Mouse (Mus musculus) gastrocnemius, postnatal 4 days (tissue): ENCODE data around the gene Apba1. TPM values are rescaled to one million over a fixed set of nuclear protein-coding genes. Genes with fewer than 3 reads are reported as not detected.

Source experiments
- DNase-seq, 2 experiments: peaks; one replicate each; pipeline ENCODE4 v3.0.0; 2021 to 2022; ENCODE audit warnings: low spot score in 2 of 2, mixed read lengths in 2 of 2
- total RNA-seq, 2 experiments: library from RNA; stranded (reverse); gene quantifications; 2 replicates each; pipeline ENCODE4 v1.2.3; 2021

Apba1 gene
- total RNA-seq, 2 experiments from 2014 or later: 6.9 to 7.0 TPM

DNA sequence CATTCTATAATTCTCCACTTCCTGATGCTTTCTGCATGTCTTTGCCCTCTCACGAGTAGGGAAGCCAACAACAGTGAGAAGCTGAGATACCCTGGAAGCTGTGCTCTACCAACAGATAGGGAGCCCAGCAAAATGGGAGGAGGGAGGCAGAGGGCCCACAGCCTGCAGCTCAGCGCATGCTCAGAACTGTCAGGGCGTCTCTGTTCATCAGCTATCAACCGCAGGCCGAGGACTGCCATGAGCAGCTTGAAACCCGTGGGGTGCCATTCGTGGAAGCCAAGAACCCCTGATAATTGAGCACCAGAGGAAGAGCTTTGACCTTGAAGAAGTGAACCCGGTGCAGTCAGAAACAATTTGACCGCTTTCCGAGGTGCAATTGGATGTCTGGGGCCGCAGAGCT lies 108.4 kb downstream of the Apba1 start:
- no peak for DNase-seq

- DNase-seq: no peak
Measured at GRCm38 (mm10) chr19:23867589-23867988, 108.9 kb downstream of the Apba1 start.

DNA sequence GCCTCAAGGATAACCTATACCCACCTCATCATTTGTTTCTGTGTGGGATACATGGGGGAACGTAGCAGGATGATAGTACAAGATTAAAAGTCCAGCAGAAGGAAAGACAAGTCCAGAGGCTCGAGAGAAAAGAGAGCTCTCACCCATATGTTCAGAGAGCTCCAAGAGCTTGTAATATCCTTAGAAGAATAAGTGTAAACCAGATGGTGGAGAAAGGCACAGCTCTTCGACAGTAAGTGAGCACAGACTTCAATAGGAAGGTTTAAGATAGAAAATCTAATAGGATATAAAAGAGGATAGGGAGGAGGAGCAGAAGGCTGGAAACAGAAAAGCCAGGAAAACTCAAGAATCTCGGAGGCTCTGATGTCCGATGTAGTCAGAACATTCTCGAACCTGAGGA lies 115.8 kb downstream of the Apba1 start:
- no peak for DNase-seq

DNA sequence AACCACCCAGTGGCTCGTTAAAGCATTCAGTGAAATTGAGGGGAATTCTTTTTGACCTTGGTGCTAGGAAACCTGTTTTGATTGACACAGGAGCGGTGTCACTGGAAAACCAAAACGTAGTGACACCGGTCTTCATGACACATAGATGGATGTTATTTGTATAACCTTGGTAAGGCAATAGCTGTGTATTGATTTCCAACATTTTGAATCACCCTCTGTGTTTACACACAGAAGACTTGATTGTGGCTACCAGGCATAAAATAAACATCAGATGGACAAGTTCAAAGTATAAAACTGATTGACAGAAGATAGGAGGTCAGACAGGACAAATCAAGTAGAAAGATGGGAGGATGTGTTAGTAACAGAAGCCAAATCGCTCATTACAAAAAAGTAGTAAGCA lies 117.1 kb downstream of the Apba1 start:
- DNase-seq: no peak

DNA sequence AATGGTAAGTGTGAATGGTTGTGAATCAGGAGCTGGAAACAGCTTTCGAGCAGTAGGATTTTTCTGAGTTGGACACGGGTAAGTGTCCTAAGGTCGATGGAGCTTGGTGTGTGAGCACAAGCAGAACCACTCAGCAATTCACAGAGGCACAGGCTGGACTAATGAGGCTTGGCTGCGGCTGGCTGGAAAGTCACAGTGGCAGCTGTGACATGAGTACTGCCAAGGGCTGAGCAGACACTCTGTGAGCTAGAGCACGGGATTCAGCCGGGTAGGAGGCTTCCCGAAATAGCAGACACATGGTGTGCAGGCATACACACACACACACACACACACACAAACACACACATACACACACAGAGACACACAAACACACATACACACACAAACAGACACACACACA lies 121.2 kb downstream of the Apba1 start:
- peak in 1 of 2 experiments; percentile 55 for DNase-seq

DNA sequence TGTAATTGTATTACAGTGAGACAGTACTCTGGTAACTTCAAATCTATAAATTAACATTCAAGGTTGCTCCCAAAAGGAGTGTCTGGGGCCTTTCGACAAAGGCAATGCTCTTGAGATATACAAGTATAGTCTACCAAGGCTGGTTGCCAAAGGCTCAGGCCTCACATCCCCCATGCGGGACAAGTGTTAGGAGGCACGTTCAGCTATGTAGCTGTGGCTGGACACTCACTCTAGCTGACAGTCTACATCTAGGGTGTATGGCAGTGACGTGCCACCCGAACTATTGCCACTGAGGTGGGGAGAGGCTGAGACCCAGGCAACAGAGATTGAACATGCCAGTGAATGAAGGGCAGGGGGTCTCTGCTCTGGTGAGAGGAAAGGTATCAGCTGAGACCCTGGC lies 127.5 kb downstream of the Apba1 start:
- no peak for DNase-seq

DNA sequence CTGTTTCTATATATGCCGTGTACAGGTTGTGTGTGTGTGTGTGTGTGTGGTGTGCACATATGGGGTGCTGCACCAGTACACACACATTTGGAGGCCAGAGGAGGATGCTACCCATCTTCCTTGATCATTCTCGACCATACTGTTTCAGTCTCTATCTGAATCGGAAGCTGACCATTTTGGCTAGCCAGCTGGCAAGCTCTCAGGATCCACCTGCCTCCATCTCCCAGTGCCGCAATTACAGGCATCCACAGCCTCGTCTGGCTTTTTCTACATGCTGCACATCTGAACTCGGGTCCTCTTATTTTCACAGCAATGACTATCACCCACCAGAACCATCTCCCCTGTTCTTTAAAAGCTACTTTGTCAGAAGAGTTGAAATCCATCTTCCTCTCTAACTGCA lies 132.7 kb downstream of the Apba1 start:
- DNase-seq: no peak

- DNase-seq: peak in 1 of 2 experiments; percentile 27
Measured at GRCm38 (mm10) chr19:23892633-23893032, 133.9 kb downstream of the Apba1 start.

DNA sequence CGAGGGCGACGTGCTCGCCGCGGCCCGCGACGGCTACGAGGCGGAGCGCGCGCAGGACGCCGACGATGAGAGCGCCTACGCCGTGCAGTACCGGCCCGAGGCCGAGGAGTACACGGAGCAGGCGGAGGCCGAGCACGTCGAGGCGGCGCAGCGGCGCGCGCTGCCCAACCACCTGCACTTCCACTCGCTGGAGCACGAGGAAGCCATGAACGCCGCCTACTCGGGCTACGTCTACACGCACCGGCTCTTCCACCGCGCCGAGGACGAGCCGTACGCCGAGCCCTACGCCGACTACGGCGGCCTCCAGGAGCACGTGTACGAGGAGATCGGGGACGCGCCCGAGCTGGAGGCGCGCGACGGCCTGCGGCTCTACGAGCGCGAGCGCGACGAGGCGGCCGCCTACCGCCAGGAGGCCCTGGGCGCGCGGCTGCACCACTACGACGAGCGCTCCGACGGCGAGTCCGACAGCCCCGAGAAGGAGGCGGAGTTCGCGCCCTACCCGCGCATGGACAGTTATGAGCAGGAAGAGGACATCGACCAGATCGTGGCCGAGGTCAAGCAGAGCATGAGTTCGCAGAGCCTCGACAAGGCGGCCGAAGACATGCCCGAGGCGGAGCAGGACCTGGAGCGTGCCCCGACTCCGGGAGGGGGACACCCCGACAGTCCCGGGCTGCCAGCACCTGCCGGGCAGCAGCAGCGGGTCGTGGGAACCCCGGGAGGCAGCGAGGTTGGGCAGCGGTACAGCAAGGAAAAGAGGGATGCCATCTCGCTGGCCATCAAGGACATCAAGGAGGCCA lies 134.6 kb downstream of the Apba1 start:
- peak; percentile 37 to 71 for DNase-seq

GRCm38 (mm10) chr19:23893946-23894345 lies 135.3 kb downstream of the Apba1 start:
- no peak for DNase-seq

- DNase-seq: no peak
Measured at GRCm38 (mm10) chr19:23894822-23895221, 136.1 kb downstream of the Apba1 start.

GRCm38 (mm10) chr19:23896915-23897314 lies 138.2 kb downstream of the Apba1 start:
- no peak for DNase-seq

DNA sequence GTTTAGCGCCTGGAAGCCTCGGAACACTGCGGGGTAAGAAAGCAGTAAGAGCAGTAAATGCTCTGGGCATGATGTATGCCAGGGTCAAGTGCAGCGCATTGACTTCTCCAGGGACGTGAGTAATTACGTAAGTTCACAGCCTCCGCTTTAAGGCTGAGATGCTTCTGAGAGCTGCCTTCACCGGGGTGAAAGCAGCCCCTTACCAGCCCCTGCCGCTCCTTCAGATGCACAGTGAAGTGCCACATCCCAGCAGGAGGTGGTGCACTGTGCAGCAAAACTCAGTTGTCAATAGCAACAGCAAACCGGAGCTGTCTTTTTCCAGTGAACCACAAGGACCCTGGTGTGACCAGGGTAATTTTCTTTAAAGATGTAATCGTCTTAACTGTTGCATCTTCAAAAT lies 139.8 kb downstream of the Apba1 start:
- no peak for DNase-seq

DNA sequence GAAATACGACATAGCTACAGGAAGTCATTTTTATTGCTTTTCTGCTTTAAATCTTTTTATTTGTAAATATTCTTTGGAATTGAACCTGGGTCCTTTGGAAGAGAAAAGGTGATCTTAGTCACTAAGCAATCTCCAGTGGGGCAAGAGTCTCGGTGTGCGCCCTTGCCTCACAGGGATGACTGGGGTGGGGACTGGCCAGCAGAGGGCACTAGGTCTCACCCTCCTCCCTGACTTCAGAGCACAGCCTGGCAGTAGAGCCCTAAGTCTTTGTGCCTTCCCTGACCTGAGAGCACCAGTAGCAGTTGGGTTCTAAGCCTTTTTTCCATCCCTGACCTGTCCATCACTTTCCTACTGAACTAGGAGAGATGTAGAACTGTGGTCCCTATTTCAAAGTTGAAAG lies 142.5 kb downstream of the Apba1 start:
- DNase-seq: peak in 1 of 2 experiments; percentile 19

DNA sequence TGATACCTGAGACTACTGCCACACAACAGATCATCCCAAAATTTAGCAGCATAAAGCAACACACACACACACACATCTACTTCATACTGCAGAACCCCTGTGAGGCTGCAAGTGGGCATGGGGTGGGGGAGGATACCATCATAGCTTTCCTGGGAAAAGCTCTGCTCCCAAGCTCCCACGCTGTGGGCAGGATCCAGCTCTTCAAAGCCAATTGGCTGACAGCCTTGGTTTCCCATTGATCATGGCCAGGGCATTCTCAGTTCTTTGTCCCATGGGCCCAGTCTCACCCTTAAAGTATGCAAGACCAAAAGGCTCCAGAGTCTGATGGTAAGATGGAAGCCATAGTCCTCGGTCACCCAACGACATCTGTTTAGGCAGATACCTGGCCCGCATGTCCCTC lies 143.1 kb downstream of the Apba1 start:
- DNase-seq: no peak

DNA sequence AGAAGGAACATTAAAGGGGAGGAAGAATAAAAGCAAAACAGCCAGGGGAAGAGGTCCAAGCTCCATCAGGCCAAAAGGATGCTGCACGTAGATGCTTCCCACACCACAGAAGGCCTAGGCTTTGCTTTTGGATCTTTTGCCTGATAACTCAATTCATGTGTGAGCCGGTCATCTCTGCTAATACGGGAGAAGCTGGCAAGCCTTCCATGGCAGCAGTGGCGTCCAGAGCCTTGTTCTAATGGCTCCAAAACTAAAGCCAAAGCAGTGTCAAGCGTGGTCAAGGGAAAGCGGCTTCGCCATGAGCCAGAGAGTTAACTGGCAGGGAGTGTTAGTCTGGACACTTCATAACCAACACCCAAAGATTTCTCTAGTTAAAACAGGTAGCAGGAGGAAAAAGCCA lies 144.4 kb downstream of the Apba1 start:
- no peak for DNase-seq

- no peak for DNase-seq
Measured at GRCm38 (mm10) chr19:23904922-23905321, 146.2 kb downstream of the Apba1 start.

- no peak for DNase-seq
Measured at GRCm38 (mm10) chr19:23905772-23906171, 147.1 kb downstream of the Apba1 start.

GRCm38 (mm10) chr19:23910345-23910744 lies 151.7 kb downstream of the Apba1 start:
- no peak for DNase-seq

GRCm38 (mm10) chr19:23919384-23920219 lies 160.9 kb downstream of the Apba1 start:
- no peak for DNase-seq

DNA sequence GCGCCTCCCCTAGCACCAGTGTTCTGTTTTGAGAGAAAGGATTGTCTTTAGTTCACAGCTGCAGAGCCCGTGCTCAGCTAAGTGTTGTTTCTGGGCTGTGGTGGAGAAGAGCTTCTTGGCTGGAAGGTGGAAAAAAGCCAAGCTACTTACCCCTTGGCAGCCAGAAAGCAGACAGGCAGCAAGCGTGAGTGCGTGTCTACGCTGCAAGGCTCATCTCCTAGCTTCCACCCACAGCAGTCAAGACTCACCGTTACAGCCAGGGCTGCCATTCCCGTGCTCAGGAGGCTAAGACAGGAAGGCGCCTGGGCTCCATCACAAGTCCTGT lies 161.5 kb downstream of the Apba1 start:
- DNase-seq: no peak

DNA sequence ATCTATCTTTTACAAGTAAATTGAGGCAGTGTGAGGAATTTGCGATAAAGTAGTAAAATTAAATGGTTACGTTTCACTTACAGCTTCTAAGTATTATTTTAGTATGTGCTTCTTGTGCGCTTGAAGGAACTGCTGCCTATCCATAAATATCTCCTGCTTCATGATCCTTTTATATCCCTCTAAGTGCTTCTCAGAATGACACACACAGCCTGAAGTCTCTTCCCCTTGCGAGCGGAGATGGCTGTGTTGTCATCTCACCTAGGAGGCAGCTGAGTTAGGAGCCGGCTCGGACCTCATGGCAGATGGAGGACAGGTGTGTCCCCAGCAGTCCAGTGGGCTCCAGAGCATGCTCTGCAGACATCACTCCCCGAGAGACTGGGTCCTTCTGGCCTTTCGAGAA lies 163.9 kb downstream of the Apba1 start:
- no peak for DNase-seq

- DNase-seq: no peak
Measured at GRCm38 (mm10) chr19:23924057-23924456, 165.4 kb downstream of the Apba1 start.
